Mouse (Mus musculus) CH12.LX (cell line): ENCODE measurements around the gene Golga3. TPM values are rescaled to one million over a fixed set of nuclear protein-coding genes. Genes with fewer than 3 reads are reported as not detected.

Source experiments
- DNase-seq: peaks from one replicate; pipeline ENCODE4 v3.0.0-alpha.2; 2013; ENCODE audit errors: extremely low read depth
- H3K27ac ChIP-seq: 2 replicates; pipeline ENCODE4 v1.5.1; 2012; ENCODE audit warnings: low read depth, mild to moderate bottlenecking, control low read depth, moderate library complexity; ENCODE audit not compliant: insufficient read depth
- H3K27me3 ChIP-seq: replicated peaks from 2 replicates; pipeline ENCODE3; 2012; ENCODE audit warnings: inconsistent platforms
- H3K36me3 ChIP-seq, 2 experiments: replicated peaks in 1 of 2; 2 replicates each; pipeline versions ENCODE3 to v1.6.1; 2012; ENCODE audit warnings: inconsistent platforms in 1 of 2, low read length in 1 of 2, mild to moderate bottlenecking in 1 of 2, mixed read lengths in 1 of 2, moderate library complexity in 1 of 2; ENCODE audit not compliant: control insufficient read depth in 1 of 2, insufficient read depth in 1 of 2
- H3K4me1 ChIP-seq, 2 experiments: 2 replicates each; pipeline ENCODE4 v1.6.1; 2012; ENCODE audit warnings: inconsistent platforms in 1 of 2, moderate library complexity in 1 of 2; ENCODE audit not compliant: insufficient read depth in 2 of 2, control insufficient read depth in 1 of 2
- H3K4me2 ChIP-seq: 2 replicates; pipeline ENCODE4 v1.6.1; 2012; ENCODE audit warnings: low read depth, mild to moderate bottlenecking, control low read depth; ENCODE audit not compliant: poor library complexity, insufficient read depth, severe bottlenecking
- H3K4me3 ChIP-seq, 3 experiments: fragments of 150-350 bp in 1 of 3; sonication (generic) in 1 of 3; replicated peaks in 1 of 3; 2 replicates each; pipeline versions ENCODE3 to v1.5.1; 2011 to 2012; ENCODE audit warnings: low read depth in 2 of 3, low read length in 2 of 3, mild to moderate bottlenecking in 2 of 3, moderate library complexity in 2 of 3, control low read depth in 1 of 3, improper control_type of control experiment in 1 of 3, inconsistent platforms in 1 of 3, mixed read lengths in 1 of 3; ENCODE audit not compliant: poor library complexity in 1 of 3
- H3K79me2 ChIP-seq: replicated peaks from 2 replicates; pipeline ENCODE4 v1.6.1; 2012; ENCODE audit warnings: mild to moderate bottlenecking, moderate library complexity; ENCODE audit not compliant: control insufficient read depth, poor library complexity, insufficient read depth, severe bottlenecking; ENCODE audit errors: extremely low read depth
- H3K9ac ChIP-seq: 2 replicates; pipeline ENCODE4 v1.6.1; 2012; ENCODE audit warnings: low read depth, mild to moderate bottlenecking, control low read depth, moderate library complexity; ENCODE audit not compliant: insufficient read depth
- H3K9me3 ChIP-seq: replicated peaks from 2 replicates; pipeline ENCODE3; 2012; ENCODE audit warnings: low read length, inconsistent platforms, mixed read lengths
- CHD2 ChIP-seq: IDR thresholded peaks from 2 replicates; pipeline ENCODE4 v1.6.1; 2011; ENCODE audit warnings: low read length, improper control_type of control experiment
- CTCF ChIP-seq, 2 experiments: IDR thresholded peaks in 1 of 2; conservative IDR thresholded peaks in 1 of 2; 2 replicates each; pipeline ENCODE4 v1.5.1; 2011 to 2012; ENCODE audit warnings: low read depth in 2 of 2, low read length in 2 of 2, improper control_type of control experiment in 1 of 2, inconsistent platforms in 1 of 2, mild to moderate bottlenecking in 1 of 2, moderate library complexity in 1 of 2
- E2F4 ChIP-seq: IDR thresholded peaks from 2 replicates; pipeline ENCODE4 v1.6.1; 2011; ENCODE audit warnings: low read depth, low read length, improper control_type of control experiment; ENCODE audit not compliant: insufficient replicate concordance
- ELF1 ChIP-seq: IDR thresholded peaks from 2 replicates; pipeline ENCODE4 v1.6.1; 2014; ENCODE audit warnings: low read depth, mild to moderate bottlenecking, inconsistent platforms, low read length, improper control_type of control experiment
- GABPA ChIP-seq: IDR thresholded peaks from 2 replicates; pipeline ENCODE4 v1.6.1; 2012; ENCODE audit warnings: low read depth, low read length, improper control_type of control experiment, inconsistent platforms; ENCODE audit not compliant: insufficient replicate concordance
- HCFC1 ChIP-seq: IDR thresholded peaks from 2 replicates; pipeline ENCODE4 v1.6.1; 2012; ENCODE audit warnings: low read depth, mild to moderate bottlenecking, inconsistent platforms, low read length, improper control_type of control experiment
- IRF4 ChIP-seq: IDR thresholded peaks from 2 replicates; pipeline ENCODE4 v1.6.1; 2014; ENCODE audit warnings: low read depth, mild to moderate bottlenecking, inconsistent platforms, low read length, improper control_type of control experiment
- JUN ChIP-seq: IDR thresholded peaks from 2 replicates; pipeline ENCODE4 v1.6.1; 2011; ENCODE audit warnings: low read depth, mild to moderate bottlenecking, low read length, improper control_type of control experiment, moderate library complexity; ENCODE audit not compliant: insufficient read depth
- JUND ChIP-seq: conservative IDR thresholded peaks from 2 replicates; pipeline ENCODE4 v1.6.1; 2011; ENCODE audit warnings: low read depth, low read length, improper control_type of control experiment
- KAT2A ChIP-seq: IDR thresholded peaks from 2 replicates; pipeline ENCODE4 v1.6.1; 2012; ENCODE audit warnings: low read length, improper control_type of control experiment, inconsistent platforms; ENCODE audit not compliant: insufficient replicate concordance
- MAX ChIP-seq: IDR thresholded peaks from 2 replicates; pipeline ENCODE4 v1.6.1; 2011; ENCODE audit warnings: low read length, improper control_type of control experiment
- MAZ ChIP-seq: IDR thresholded peaks from 2 replicates; pipeline ENCODE4 v1.6.1; 2012; ENCODE audit warnings: low read depth, mild to moderate bottlenecking, inconsistent platforms, low read length, improper control_type of control experiment, moderate library complexity
- MEF2A ChIP-seq: IDR thresholded peaks from 2 replicates; pipeline ENCODE4 v1.6.1; 2014; ENCODE audit warnings: low read depth, mild to moderate bottlenecking, inconsistent platforms, low read length, improper control_type of control experiment, borderline replicate concordance
- MXI1 ChIP-seq: IDR thresholded peaks from 2 replicates; pipeline ENCODE4 v1.6.1; 2011; ENCODE audit warnings: mild to moderate bottlenecking, low read depth, low read length, improper control_type of control experiment
- MYC ChIP-seq: IDR thresholded peaks from 2 replicates; pipeline ENCODE4 v1.6.1; 2011; ENCODE audit warnings: low read depth, mild to moderate bottlenecking, improper control_type of control experiment, low read length
- NELFE ChIP-seq: IDR thresholded peaks from 2 replicates; pipeline ENCODE4 v1.6.1; 2011; ENCODE audit warnings: low read depth, low read length, improper control_type of control experiment
- NRF1 ChIP-seq: IDR thresholded peaks from 2 replicates; pipeline ENCODE4 v1.6.1; 2014; ENCODE audit warnings: low read depth, mild to moderate bottlenecking, inconsistent platforms, low read length, improper control_type of control experiment, moderate library complexity
- PAX5 ChIP-seq: IDR thresholded peaks from 2 replicates; pipeline ENCODE4 v1.6.1; 2012; ENCODE audit warnings: low read length, inconsistent platforms, mixed read lengths
- POLR2A ChIP-seq: IDR thresholded peaks from 2 replicates; pipeline ENCODE4 v1.6.1; 2011; ENCODE audit warnings: low read depth, mild to moderate bottlenecking, improper control_type of control experiment, low read length
- POLR2AphosphoS2 ChIP-seq: IDR thresholded peaks from 2 replicates; pipeline ENCODE4 v1.6.1; 2011; ENCODE audit warnings: low read depth, low read length, improper control_type of control experiment
- RAD21 ChIP-seq: IDR thresholded peaks from 2 replicates; pipeline ENCODE4 v1.6.1; 2011; ENCODE audit warnings: low read depth, mild to moderate bottlenecking, low read length, improper control_type of control experiment, moderate library complexity
- RCOR1 ChIP-seq: conservative IDR thresholded peaks from 2 replicates; pipeline ENCODE4 v1.6.1; 2012; ENCODE audit warnings: low read depth, mild to moderate bottlenecking, inconsistent platforms, low read length, improper control_type of control experiment
- SIN3A ChIP-seq: IDR thresholded peaks from 2 replicates; pipeline ENCODE4 v1.6.1; 2012; ENCODE audit warnings: low read length, improper control_type of control experiment, inconsistent platforms
- SMC3 ChIP-seq: IDR thresholded peaks from 2 replicates; pipeline ENCODE4 v1.6.1; 2011; ENCODE audit warnings: low read depth, low read length, improper control_type of control experiment
- TCF12 ChIP-seq: IDR thresholded peaks from 2 replicates; pipeline ENCODE4 v1.6.1; 2014; ENCODE audit warnings: low read depth, mild to moderate bottlenecking, inconsistent platforms, low read length, improper control_type of control experiment
- UBTF ChIP-seq: IDR thresholded peaks from 2 replicates; pipeline ENCODE4 v1.6.1; 2012; ENCODE audit warnings: low read depth, mild to moderate bottlenecking, inconsistent platforms, low read length, improper control_type of control experiment, moderate library complexity
- USF1 ChIP-seq: IDR thresholded peaks from 2 replicates; pipeline ENCODE4 v1.6.1; 2014; ENCODE audit warnings: low read depth, mild to moderate bottlenecking, inconsistent platforms, low read length, improper control_type of control experiment
- ZC3H11A ChIP-seq: IDR thresholded peaks from 2 replicates; pipeline ENCODE4 v1.6.1; 2012; ENCODE audit warnings: low read depth, mild to moderate bottlenecking, inconsistent platforms, low read length, improper control_type of control experiment
- ZMIZ1 ChIP-seq: IDR thresholded peaks from 2 replicates; pipeline ENCODE4 v1.6.1; 2012; ENCODE audit warnings: low read depth, mild to moderate bottlenecking, inconsistent platforms, low read length, improper control_type of control experiment
- dilution Hi-C: fragments of 300-500 bp; cut with MboI; formaldehyde crosslinking; loops from 2 replicates; pipeline ENCODE4 v1.14.3; 2020; ENCODE audit warnings: low sequenced_read_pairs; ENCODE audit not compliant: extremely low pct_unique_long_range_greater_than_20kb, extremely low pct_ligation_motif_present
- in situ Hi-C: fragments of 300-500 bp; cut with MboI; formaldehyde crosslinking; loops from 3 replicates; pipeline ENCODE4 v1.14.3; 2019; ENCODE audit warnings: low sequenced_read_pairs, low pct_ligation_motif_present, low pct_unique_long_range_greater_than_20kb, mixed read lengths
- polyA plus RNA-seq: library from polyadenylated mRNA; unstranded; fragments of >175 nt; gene quantifications from 2 replicates; pipeline ENCODE4 v1.2.1, GENCODE M21; 2012; ENCODE audit warnings: low read depth; ENCODE audit not compliant: insufficient read length
- total RNA-seq, 2 experiments: library from RNA; depleted of rRNA; stranded (reverse); fragments of 300-350 nt in 1 of 2; fragments of >200 nt in 1 of 2; gene quantifications; 2 replicates each; pipeline ENCODE4 v1.2.3; 2012 to 2014

Golga3 gene
- total and polyA plus RNA-seq, 3 experiments: 10.0 to 18.2 (median 15.7) TPM

GRCm38 (mm10) chr5:110230780-110231461 is 54.4 kb downstream of the Golga3 start, which contains the start of gene Ankle2:
Gene Ankle2, plus strand, starts transcription at chr5:110231004.
- H3K79me2 ChIP-seq: peaks cover 30% of the 10 kb centered on the region
- H3K9ac ChIP-seq: peak within 1 kb of the TSS; percentile 89
- H3K9me3 ChIP-seq: no peaks in the 10 kb centered on the region
- DNase-seq: peak; percentile 88
- H3K36me3 ChIP-seq: peaks cover 9 to 32% of the 10 kb centered on the region in 2 experiments
- peak within 1 kb of the TSS; percentile 94 for H3K4me2 ChIP-seq
- H3K4me3 ChIP-seq: peak within 1 kb of the TSS; percentile 93 to 98 (median 94)
- dilution Hi-C loops: no loop called here
- H3K27ac ChIP-seq: peak within 1 kb of the TSS; percentile 85
- H3K4me1 ChIP-seq: peaks cover 3 to 22% of the 10 kb centered on the region in 2 experiments
- TF ChIP-seq JUND: no peak
- peak; percentile 96 for TF ChIP-seq UBTF
- TF ChIP-seq ELF1: peak; percentile 81
- TF ChIP-seq GABPA: peak; percentile 68; the same call in 1 of the 2 replicates
- peak; percentile 74; the same call in 1 of the 2 replicates for TF ChIP-seq MYC
- 0 out of 2 replicates have a peak, but pooled peaks have one; percentile 18 for TF ChIP-seq SMC3
- TF ChIP-seq MAZ: 0 out of 2 replicates have a peak, but pooled peaks have one; percentile 40
- TF ChIP-seq TCF12: peak; percentile 95
- TF ChIP-seq JUN: no peak
- peak; percentile 95; the same call in 1 of the 2 replicates for TF ChIP-seq KAT2A
- TF ChIP-seq USF1: no peak
- peak in 1 of 2 experiments; percentile 35; a peak in 2 of 4 replicates for TF ChIP-seq CTCF (conservative IDR thresholded peaks at IDR 0.05 in 1 of 2, IDR thresholded peaks at IDR 0.05 in 1 of 2; ENCODE audit: low read depth in 2 of 2, low read length in 2 of 2)
- TF ChIP-seq CHD2: no peak
- no peak for TF ChIP-seq ZC3H11A
- 0 out of 2 replicates have a peak, but pooled peaks have one; percentile 55 for TF ChIP-seq RCOR1
- TF ChIP-seq HCFC1: peak; percentile 99
- peak; percentile 99 for TF ChIP-seq MAX
- TF ChIP-seq NELFE: peak; percentile 88
- TF ChIP-seq E2F4: no peak
- peak; percentile 69; the same call in 1 of the 2 replicates for TF ChIP-seq POLR2AphosphoS2
- peak; percentile 92 for TF ChIP-seq POLR2A
- TF ChIP-seq IRF4: peak; percentile 74
- peak; percentile 81 for TF ChIP-seq NRF1
- peak; percentile 92 for TF ChIP-seq ZMIZ1
- peak; percentile 88 for TF ChIP-seq SIN3A
- no peak for TF ChIP-seq PAX5
- peak; percentile 91 for TF ChIP-seq MXI1
- TF ChIP-seq RAD21: no peak
- peak; percentile 79 for TF ChIP-seq MEF2A
- H3K27me3 ChIP-seq: no peaks in the 10 kb centered on the region
- in situ Hi-C loops: no loop called here
